Mouse (Mus musculus) lung, adult 2 months (tissue): Measurements from ENCODE around the gene Dnm1l. TPM values are rescaled to one million over a fixed set of nuclear protein-coding genes. Genes with fewer than 3 reads are reported as not detected.

Experiments used
- DNase-seq: peaks from one replicate; pipeline ENCODE4 v3.0.0; 2022
- H3K4me1 ChIP-seq: fragments of 200-500 bp; 2 replicates; pipeline ENCODE4 v1.6.1; 2011; ENCODE audit warnings: low read length; ENCODE audit not compliant: control insufficient read depth, insufficient read depth
- H3K4me3 ChIP-seq: fragments of 200-500 bp; replicated peaks from 2 replicates; pipeline ENCODE3; 2011; ENCODE audit warnings: low read depth, mild to moderate bottlenecking, control low read depth, low read length; ENCODE audit errors: extremely low read depth
- CTCF ChIP-seq: fragments of 200-500 bp; IDR thresholded peaks from 2 replicates; pipeline ENCODE4 v1.5.1; 2011; ENCODE audit warnings: mild to moderate bottlenecking, low read length, control low read depth; ENCODE audit not compliant: insufficient read depth
- POLR2A ChIP-seq: fragments of 200-500 bp; IDR thresholded peaks from 2 replicates; pipeline ENCODE4 v1.6.1; 2011; ENCODE audit warnings: low read depth, mild to moderate bottlenecking, control low read depth, low read length, borderline replicate concordance; ENCODE audit errors: extremely low read depth
- WGBS: fragments of 180-500 bp; shearing (Covaris S2); methylation state at CpG from one replicate; pipeline ENCODE4 v1.1.7; 2018; 5-methylcytosine and 5-hydroxymethylcytosine counted together
- polyA plus RNA-seq: library from polyadenylated mRNA; depleted of rRNA; stranded (reverse); fragments of >200 nt; gene quantifications from 2 replicates; pipeline ENCODE4 v1.2.3, GENCODE M21; 2012; rRNA removed

The Dnm1l gene
- polyA plus RNA-seq, 1 experiment, result 7.8 TPM

- peak; percentile 87 for DNase-seq
- WGBS, result under 1% methylated on average over 50 of the region's 50 CpGs
- H3K4me3 ChIP-seq, result peak within 1 kb of the TSS; percentile 68
- TF ChIP-seq CTCF (0 out of 2 replicates have a peak, but pooled peaks have one; percentile 22), POLR2A (peak; percentile 97)
- H3K4me1 ChIP-seq, result 0 out of 2 replicates have a peak, but pooled peaks cover 2% of the 10 kb centered on the region
Observed at GRCm38 (mm10) chr16:16302369-16303137, 56.2 kb downstream of the Dnm1l start, which contains the start of gene Yars2. Yars2 (plus strand) TSS chr16:16302965.

GRCm38 (mm10) chr16:16273752-16274151 is 85.0 kb downstream of the Dnm1l start:
- Histone ChIP-seq H3K4me3 (no peak overlapping the region), H3K4me1 (no peaks in the 10 kb centered on the region)
- DNase-seq, result no peak
- WGBS, result 77% methylated on average over 6 of the region's 6 CpGs
- no peak for TF ChIP-seq POLR2A
- no peak for TF ChIP-seq CTCF

GRCm38 (mm10) chr16:16272978-16273377 is 85.8 kb downstream of the Dnm1l start:
- 67% methylated on average over 3 of the region's 3 CpGs for WGBS
- DNase-seq, result no peak
- H3K4me3 ChIP-seq, result no peak overlapping the region
- H3K4me1 ChIP-seq, result no peaks in the 10 kb centered on the region
- TF ChIP-seq CTCF (no peak), POLR2A (no peak)

GRCm38 (mm10) chr16:16262436-16262835 is 96.3 kb downstream of the Dnm1l start:
- no peaks in the 10 kb centered on the region for H3K4me1 ChIP-seq
- no peak overlapping the region for H3K4me3 ChIP-seq
- 71% methylated on average over 3 of the region's 3 CpGs for WGBS
- TF ChIP-seq POLR2A, result no peak
- no peak for TF ChIP-seq CTCF
- peak; percentile 36 for DNase-seq

Other genes with a start within 250 kb of the Dnm1l start
- gene Pkp2, start 145.6 kb downstream of the Dnm1l start, polyA plus RNA-seq, result 24.9 and 30.3 TPM in 2 replicates
- gene Yars2, start 56.0 kb downstream of the Dnm1l start, polyA plus RNA-seq, result 11.2 and 16.3 TPM in 2 replicates
- 1.8 and 2.2 TPM in 2 replicates for gene Fgd4, start 241.6 kb upstream of the Dnm1l start, polyA plus RNA-seq